Mouse (Mus musculus) MEL (cell line): ENCODE results near the gene Zdhhc11.

ENCODE experiments used
- E2F4 ChIP-seq: IDR thresholded peaks from 2 replicates; pipeline ENCODE4 v1.6.1; 2011; ENCODE audit warnings: low read depth, low read length, improper control_type of control experiment, borderline replicate concordance
- EP300 ChIP-seq, 2 experiments: IDR thresholded peaks; 2 replicates each; pipeline ENCODE4 v1.6.1; 2011; ENCODE audit warnings: improper control_type of control experiment in 2 of 2, low read length in 2 of 2, low read depth in 1 of 2, mild to moderate bottlenecking in 1 of 2
- ETS1 ChIP-seq: IDR thresholded peaks from 2 replicates; pipeline ENCODE4 v1.6.1; 2012; ENCODE audit warnings: low read depth, mild to moderate bottlenecking, inconsistent platforms, low read length, improper control_type of control experiment, moderate library complexity
- MAFK ChIP-seq: IDR thresholded peaks from 2 replicates; pipeline ENCODE4 v1.6.1; 2011; ENCODE audit warnings: low read depth, mild to moderate bottlenecking, low read length, improper control_type of control experiment, borderline replicate concordance

- TF ChIP-seq MAFK (no peak), EP300 (IDR thresholded peaks at IDR 0.05; ENCODE audit: low read depth in 1 of 2, low read length in 2 of 2) (no peak), E2F4 (no peak), ETS1 (no peak)
Measured at GRCm38 (mm10) chr13:74026215-74026614, 62.6 kb downstream of the Zdhhc11 start.
